Mouse (Mus musculus) G1E (cell line): ENCODE data around the gene Cutal.

Experiments
- CTCF ChIP-seq: IDR thresholded peaks from 2 replicates; pipeline ENCODE4 v1.5.1; 2012; ENCODE audit warnings: low read depth, low read length, inconsistent platforms, mixed read lengths
- GATA1 ChIP-seq: IDR thresholded peaks from 2 replicates; pipeline ENCODE4 v1.6.1; 2012; ENCODE audit warnings: borderline replicate concordance, low read length, inconsistent platforms, mixed read lengths
- TAL1 ChIP-seq: conservative IDR thresholded peaks from 2 replicates; pipeline ENCODE4 v1.6.1; 2012; ENCODE audit warnings: low read depth, low read length, inconsistent platforms, mixed read lengths

DNA sequence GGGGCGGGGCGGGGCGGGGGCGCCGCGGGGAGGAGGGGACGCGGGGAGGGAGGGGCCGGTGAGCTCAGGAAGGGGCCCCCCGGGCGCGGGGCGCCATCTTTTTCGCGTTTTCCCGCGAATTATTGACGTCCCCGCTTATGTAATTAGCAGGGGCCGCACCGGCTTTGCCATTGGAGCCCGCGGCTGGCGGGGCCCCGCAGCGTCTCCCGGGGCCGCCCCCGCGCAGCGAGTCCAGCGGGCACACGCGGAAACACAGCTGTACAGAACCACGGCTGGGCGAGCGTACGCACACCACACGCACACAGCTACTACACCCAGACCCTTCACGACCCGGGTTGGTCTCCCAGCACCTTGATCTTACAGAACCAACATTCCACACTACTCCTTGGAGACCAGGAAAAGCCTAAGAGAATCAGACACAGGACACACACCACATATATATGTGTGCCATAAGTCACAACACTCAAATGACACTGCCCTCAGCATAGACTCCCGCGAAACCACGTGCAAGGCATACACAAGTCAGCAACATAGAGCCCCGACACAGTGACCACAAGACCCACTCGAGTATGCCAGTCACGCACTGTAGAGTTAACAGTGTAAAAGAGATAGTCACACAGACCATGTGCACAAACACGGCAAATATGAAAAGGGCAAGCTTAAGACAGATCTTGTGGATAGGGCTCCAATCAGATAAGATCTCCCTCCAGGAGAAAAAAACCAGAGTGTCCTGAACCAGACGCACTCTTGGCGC, 40.0 kb downstream of the Cutal start:
- TF ChIP-seq CTCF (no peak), GATA1 (no peak), TAL1 (no peak)
